Mouse (Mus musculus) neural tube, embryonic 11.5 days (tissue): ENCODE results near the gene Trnau1ap. TPM values are rescaled to one million over a fixed set of nuclear protein-coding genes. Genes with fewer than 3 reads are reported as not detected.
"Not testable (repeated sequence)": the region's sequence is repeated elsewhere in the genome, so short reads cannot be mapped to it uniquely, and the experiment has no call there.

Experiments used
- ATAC-seq: fragments of 200-750 bp; cut with Nextera tagmentation; 2 replicates; pipeline ENCODE4 v1.8.0; 2017; ENCODE audit warnings: moderate number of reproducible peaks, mild to moderate bottlenecking, moderate TSS enrichment, moderate library complexity; ENCODE audit not compliant: insufficient read depth, low FRiP score, low TSS enrichment
- DNase-seq: peaks from one replicate; pipeline ENCODE4 v3.0.0-alpha.2; 2015; ENCODE audit warnings: low spot score
- H3K27ac ChIP-seq: fragments of 300-500 bp; sonication (generic); 2 replicates; pipeline ENCODE4 v1.5.1; 2014; ENCODE audit warnings: low read depth, mild to moderate bottlenecking, low read length
- H3K27me3 ChIP-seq: fragments of 300-500 bp; sonication (generic); 2 replicates; pipeline ENCODE4 v1.6.1; 2014; ENCODE audit warnings: mild to moderate bottlenecking, low read length, mixed read lengths; ENCODE audit not compliant: control insufficient read depth, insufficient read depth
- H3K36me3 ChIP-seq: fragments of 300-500 bp; sonication (generic); 2 replicates; pipeline ENCODE4 v1.6.1; 2014; ENCODE audit warnings: mild to moderate bottlenecking, low read length, moderate library complexity, mixed read lengths; ENCODE audit not compliant: control insufficient read depth, insufficient read depth
- H3K4me1 ChIP-seq: fragments of 300-500 bp; sonication (generic); 2 replicates; pipeline ENCODE4 v1.6.1; 2014; ENCODE audit warnings: low read length, mixed read lengths; ENCODE audit not compliant: control insufficient read depth, insufficient read depth
- H3K4me2 ChIP-seq: fragments of 300-500 bp; sonication (generic); 2 replicates; pipeline ENCODE4 v1.6.1; 2014; ENCODE audit warnings: low read depth, mild to moderate bottlenecking, moderate library complexity
- H3K4me3 ChIP-seq: fragments of 300-500 bp; sonication (generic); 2 replicates; pipeline ENCODE4 v1.5.1; 2014; ENCODE audit warnings: low read depth, low read length
- H3K9ac ChIP-seq: fragments of 300-500 bp; sonication (generic); 2 replicates; pipeline ENCODE4 v1.6.1; 2014; ENCODE audit warnings: mild to moderate bottlenecking, low read length
- H3K9me3 ChIP-seq: fragments of 300-500 bp; sonication (generic); 2 replicates; pipeline ENCODE4 v1.6.1; 2016; ENCODE audit warnings: low read length; ENCODE audit not compliant: control insufficient read depth
- WGBS: fragments of 180-500 bp; shearing (Covaris S2); extraction: QIAGEN DNeasy Blood & Tissue Kit; methylation state at CpG from one replicate; pipeline ENCODE4 v1.1.7; 2014; 5-methylcytosine and 5-hydroxymethylcytosine counted together
- polyA plus RNA-seq: library from polyadenylated mRNA; unstranded; fragments of >200 nt; fragmentation: Nextera tagmentation; extraction: Ambion mirVana; gene quantifications from 2 replicates; pipeline ENCODE4 v1.2.1, GENCODE M21; 2014

Trnau1ap gene
- polyA plus RNA-seq, 1 experiment from 2014 or later: 82.9 TPM

GRCm38 (mm10) chr4:132309140-132309848 is 20.0 kb downstream of the Trnau1ap start:
- no peaks in the 10 kb centered on the region for H3K9me3 ChIP-seq
- DNase-seq (peak; percentile 35), ATAC-seq (no peak)
- peaks cover 9% of the 10 kb centered on the region for H3K36me3 ChIP-seq
- 1% methylated on average over 15 of the region's 15 CpGs for WGBS
- H3K4me1 ChIP-seq: peaks cover 6% of the 10 kb centered on the region
- peak overlapping the region; percentile 82 for H3K9ac ChIP-seq
- H3K27me3 ChIP-seq: no peaks in the 10 kb centered on the region
- H3K4me2 ChIP-seq: peak overlapping the region; percentile 96
- H3K4me3 ChIP-seq: peak overlapping the region; percentile 73
- peak overlapping the region; percentile 53 for H3K27ac ChIP-seq

DNA sequence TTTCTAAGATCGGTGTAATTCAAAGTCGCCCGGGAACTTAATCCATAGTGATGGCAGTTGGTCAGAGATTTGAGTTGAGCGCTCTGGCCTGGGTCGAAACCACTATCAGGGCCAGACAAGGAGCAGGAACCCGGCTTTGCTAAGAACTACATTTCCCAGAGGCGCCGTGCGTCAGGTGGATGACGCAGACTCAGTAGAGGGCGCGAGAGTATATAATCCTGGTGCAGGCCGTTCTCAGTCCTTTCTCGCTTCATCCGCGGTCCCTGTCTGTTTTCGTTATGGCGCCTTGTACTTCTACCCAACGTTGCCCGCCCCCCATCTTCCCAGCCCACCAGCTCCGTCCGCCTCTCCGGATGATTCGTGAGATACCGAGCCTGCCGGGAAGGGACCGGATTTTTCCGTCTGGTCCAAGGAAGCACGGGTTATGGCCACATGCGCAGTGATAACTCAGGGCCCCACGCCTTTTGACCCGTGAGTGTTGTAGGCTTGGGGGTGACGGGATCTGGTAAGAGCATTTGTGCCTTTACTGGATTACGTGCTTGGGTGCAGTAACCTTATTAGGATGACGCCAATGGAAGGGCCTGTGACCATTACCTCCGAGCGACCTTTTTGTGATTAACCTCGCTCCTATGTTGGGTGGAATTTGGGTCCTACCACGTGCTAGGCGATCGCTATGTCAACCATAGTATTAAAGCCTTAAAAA is 20.8 kb downstream of the Trnau1ap start:
- H3K4me3 ChIP-seq: peak overlapping the region; percentile 73
- no peaks in the 10 kb centered on the region for H3K9me3 ChIP-seq
- H3K27ac ChIP-seq: peak overlapping the region; percentile 53
- H3K4me2 ChIP-seq: peak overlapping the region; percentile 96
- H3K9ac ChIP-seq: peak overlapping the region; percentile 82
- H3K36me3 ChIP-seq: peaks cover 9% of the 10 kb centered on the region
- ATAC-seq (peak; percentile 84), DNase-seq (peak; percentile 89)
- peaks cover 6% of the 10 kb centered on the region for H3K4me1 ChIP-seq
- H3K27me3 ChIP-seq: no peaks in the 10 kb centered on the region
- WGBS: 2% methylated on average over 41 of the region's 41 CpGs

GRCm38 (mm10) chr4:132306004-132306403 is 23.3 kb downstream of the Trnau1ap start:
- no peaks in the 10 kb centered on the region for H3K27me3 ChIP-seq
- H3K9ac ChIP-seq: no peak overlapping the region
- H3K4me3 ChIP-seq: no peak overlapping the region
- peaks cover 5% of the 10 kb centered on the region; the same call in 1 of the 2 replicates for H3K36me3 ChIP-seq
- DNase-seq (no peak), ATAC-seq (no peak)
- H3K4me2 ChIP-seq: no peak overlapping the region
- H3K4me1 ChIP-seq: peaks cover 6% of the 10 kb centered on the region
- 77% methylated on average over 6 of the region's 6 CpGs for WGBS
- H3K27ac ChIP-seq: no peak overlapping the region
- H3K9me3 ChIP-seq: no peaks in the 10 kb centered on the region

- H3K27ac ChIP-seq: no peak overlapping the region
- H3K27me3 ChIP-seq: no peaks in the 10 kb centered on the region
- DNase-seq (no peak), ATAC-seq (no peak)
- no peaks in the 10 kb centered on the region for H3K9me3 ChIP-seq
- peaks cover 3% of the 10 kb centered on the region; the same call in 1 of the 2 replicates for H3K36me3 ChIP-seq
- no peak overlapping the region for H3K4me2 ChIP-seq
- 89% methylated on average over 8 of the region's 8 CpGs for WGBS
- peaks cover 6% of the 10 kb centered on the region for H3K4me1 ChIP-seq
- H3K9ac ChIP-seq: no peak overlapping the region
- H3K4me3 ChIP-seq: no peak overlapping the region
These were observed 24.1 kb downstream of the Trnau1ap start for GRCm38 (mm10) chr4:132305276-132305675.

DNA sequence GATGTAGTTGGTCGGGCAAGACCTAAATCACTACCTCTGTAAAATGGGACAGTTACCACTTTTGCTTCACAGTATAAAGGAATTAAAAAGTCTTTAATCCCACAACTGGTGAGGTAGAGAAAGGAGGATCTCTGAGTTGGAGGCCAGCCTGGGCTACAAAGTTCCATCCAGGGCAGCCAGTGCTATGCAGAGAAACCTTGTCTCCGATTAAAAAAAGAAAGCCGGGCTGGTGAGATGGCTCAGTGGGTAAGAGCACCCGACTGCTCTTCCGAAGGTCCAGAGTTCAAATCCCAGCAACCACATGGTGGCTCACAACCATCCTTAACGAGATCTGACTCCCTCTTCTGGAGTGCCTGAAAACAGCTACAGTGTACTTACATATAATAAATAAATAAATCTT is 25.9 kb downstream of the Trnau1ap start:
- not testable (repeated sequence) for H3K36me3 ChIP-seq, H3K4me1 ChIP-seq, DNase-seq, H3K27me3 ChIP-seq, ATAC-seq, H3K9me3 ChIP-seq, H3K27ac ChIP-seq
- Histone ChIP-seq H3K9ac (peak overlapping the region; percentile 52), H3K4me2 (peak overlapping the region; percentile 61), H3K4me3 (peak overlapping the region; percentile 40)
- 50% methylated on average over 6 of the region's 6 CpGs for WGBS

DNA sequence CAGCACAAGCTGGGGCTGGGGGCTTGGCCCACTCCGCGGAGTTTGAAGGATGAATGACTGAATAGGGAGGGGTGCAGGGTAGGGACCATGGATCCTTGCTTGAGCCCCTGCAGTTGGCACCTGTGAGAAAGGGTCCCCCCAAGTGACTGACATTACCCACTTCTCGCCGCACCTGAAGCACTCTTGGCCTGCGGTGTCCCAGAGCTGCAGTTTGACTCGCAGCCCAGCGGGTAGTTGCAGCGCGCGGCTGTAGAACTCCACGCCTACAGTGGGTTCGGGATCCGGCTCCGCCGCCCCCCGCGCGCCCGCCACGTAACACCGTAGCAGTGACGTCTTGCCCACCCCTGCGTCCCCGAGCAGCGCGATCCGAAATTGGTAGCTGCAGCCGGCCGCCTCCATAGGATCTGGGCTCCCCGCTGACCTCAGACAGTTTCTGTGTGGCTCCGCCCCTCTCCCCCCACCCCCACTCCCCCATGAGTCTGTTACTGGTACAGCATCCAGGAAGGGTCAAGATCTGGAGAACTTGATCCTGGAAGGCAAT is 26.3 kb downstream of the Trnau1ap start, which contains the start of gene Rab42:
Rab42 (minus strand) TSS at position 447 of the 541 bp plus-strand sequence.
- no peak within 1 kb of the TSS for H3K27ac ChIP-seq
- ATAC-seq: peak; percentile 60
- DNase-seq: peak; percentile 66
- H3K27me3 ChIP-seq: no peaks in the 10 kb centered on the region
- H3K4me1 ChIP-seq: no peaks in the 10 kb centered on the region
- H3K36me3 ChIP-seq: no peaks in the 10 kb centered on the region
- WGBS: 2% methylated on average over 22 of the region's 31 CpGs
- peak within 1 kb of the TSS; percentile 52 for H3K9ac ChIP-seq
- H3K4me2 ChIP-seq: peak within 1 kb of the TSS; percentile 61
- H3K9me3 ChIP-seq: no peaks in the 10 kb centered on the region
- peak within 1 kb of the TSS; percentile 40 for H3K4me3 ChIP-seq

GRCm38 (mm10) chr4:132301965-132302938 is 27.1 kb downstream of the Trnau1ap start:
- no peak overlapping the region for H3K27ac ChIP-seq
- H3K4me3 ChIP-seq: peak overlapping the region; percentile 40
- H3K9me3 ChIP-seq: no peaks in the 10 kb centered on the region
- WGBS: 68% methylated on average over 16 of the region's 16 CpGs
- DNase-seq: peak; percentile 12
- H3K9ac ChIP-seq: peak overlapping the region; percentile 52; the same call in 1 of the 2 replicates
- H3K4me1 ChIP-seq: no peaks in the 10 kb centered on the region
- no peak for ATAC-seq
- H3K27me3 ChIP-seq: no peaks in the 10 kb centered on the region
- H3K36me3 ChIP-seq: no peaks in the 10 kb centered on the region
- H3K4me2 ChIP-seq: peak overlapping the region; percentile 61

- no peak overlapping the region for H3K4me3 ChIP-seq
- H3K27me3 ChIP-seq: no peaks in the 10 kb centered on the region
- WGBS: 89% methylated on average over 6 of the region's 6 CpGs
- ATAC-seq (no peak), DNase-seq (no peak)
- H3K36me3 ChIP-seq: no peaks in the 10 kb centered on the region
- H3K9ac ChIP-seq: no peak overlapping the region
- H3K4me1 ChIP-seq: no peaks in the 10 kb centered on the region
- no peak overlapping the region for H3K27ac ChIP-seq
- no peaks in the 10 kb centered on the region for H3K9me3 ChIP-seq
- H3K4me2 ChIP-seq: no peak overlapping the region
These were observed 27.9 kb downstream of the Trnau1ap start for GRCm38 (mm10) chr4:132301486-132301885.
